Mouse (Mus musculus): ENCODE measurements around the gene Pdzd2.

Pdzd2 gene

DNA sequence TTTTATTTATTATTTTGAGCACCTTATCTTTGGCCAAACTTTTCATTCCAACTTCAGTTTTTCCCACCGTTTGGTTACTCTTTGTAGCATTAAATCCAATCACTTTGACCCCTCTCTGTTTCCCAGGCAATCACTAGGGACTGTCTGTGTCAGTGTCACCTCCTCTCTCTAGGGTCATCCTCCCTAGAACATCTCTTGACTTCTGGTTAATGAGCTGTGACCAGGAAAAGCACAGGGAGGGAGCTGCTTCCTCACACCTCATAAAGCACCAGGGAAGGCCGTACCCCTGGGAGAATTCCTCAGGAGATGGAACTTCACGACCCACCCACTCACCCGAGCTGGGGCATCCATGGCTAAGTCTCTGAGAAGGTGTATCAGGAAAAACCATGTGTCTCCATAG, 168.6 kb downstream of the Pdzd2 start:
- no peak for DNase-seq

- DNase-seq = no peak
These were observed 172.9 kb downstream of the Pdzd2 start for GRCm38 (mm10) chr15:12566637-12567440.

GRCm38 (mm10) chr15:12565281-12565680, 174.4 kb downstream of the Pdzd2 start:
- DNase-seq = no peak

GRCm38 (mm10) chr15:12560505-12560904, 179.2 kb downstream of the Pdzd2 start:
- DNase-seq = no peak

- no peak for DNase-seq
These were observed 181.9 kb downstream of the Pdzd2 start for GRCm38 (mm10) chr15:12557663-12558436.

GRCm38 (mm10) chr15:12553211-12553610, 186.5 kb downstream of the Pdzd2 start:
- no peak for DNase-seq

- DNase-seq = no peak
These were observed 188.8 kb downstream of the Pdzd2 start for GRCm38 (mm10) chr15:12550919-12551318.

GRCm38 (mm10) chr15:12550376-12550775, 189.3 kb downstream of the Pdzd2 start:
- DNase-seq = peak in 1 of 2 experiments; percentile 19

- peak; percentile 77 to 88 for DNase-seq
These were observed 189.8 kb downstream of the Pdzd2 start for GRCm38 (mm10) chr15:12549919-12550305.

- peak; percentile 58 to 62 for DNase-seq
These were observed 190.3 kb downstream of the Pdzd2 start for GRCm38 (mm10) chr15:12549271-12549918.

GRCm38 (mm10) chr15:12548696-12549095, 191.0 kb downstream of the Pdzd2 start:
- no peak for DNase-seq

GRCm38 (mm10) chr15:12547640-12548405, 191.9 kb downstream of the Pdzd2 start:
- DNase-seq = no peak

GRCm38 (mm10) chr15:12546781-12547180, 192.9 kb downstream of the Pdzd2 start:
- DNase-seq = no peak

DNA sequence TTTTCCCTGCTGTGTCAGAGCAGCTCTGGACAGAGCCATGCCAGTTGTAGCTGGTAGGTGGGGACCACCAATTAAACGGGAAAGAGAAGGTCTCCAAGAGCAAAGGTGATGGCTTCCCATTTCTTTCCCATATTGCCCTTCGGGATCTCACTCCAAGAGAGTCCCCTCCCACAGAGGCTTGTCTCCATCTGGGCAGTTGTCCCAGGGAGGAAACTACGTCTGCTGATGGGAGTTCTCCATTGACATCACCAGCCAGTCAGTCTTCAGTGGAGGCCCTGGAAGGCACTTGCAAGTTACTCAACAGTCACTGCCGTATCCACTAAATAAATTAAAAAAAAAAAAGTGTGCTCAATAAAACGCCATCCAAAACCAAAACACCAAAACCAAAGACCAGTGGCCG, 194.1 kb downstream of the Pdzd2 start:
- peak; percentile 38 to 40 for DNase-seq

GRCm38 (mm10) chr15:12545220-12545619, 194.5 kb downstream of the Pdzd2 start:
- no peak for DNase-seq

DNA sequence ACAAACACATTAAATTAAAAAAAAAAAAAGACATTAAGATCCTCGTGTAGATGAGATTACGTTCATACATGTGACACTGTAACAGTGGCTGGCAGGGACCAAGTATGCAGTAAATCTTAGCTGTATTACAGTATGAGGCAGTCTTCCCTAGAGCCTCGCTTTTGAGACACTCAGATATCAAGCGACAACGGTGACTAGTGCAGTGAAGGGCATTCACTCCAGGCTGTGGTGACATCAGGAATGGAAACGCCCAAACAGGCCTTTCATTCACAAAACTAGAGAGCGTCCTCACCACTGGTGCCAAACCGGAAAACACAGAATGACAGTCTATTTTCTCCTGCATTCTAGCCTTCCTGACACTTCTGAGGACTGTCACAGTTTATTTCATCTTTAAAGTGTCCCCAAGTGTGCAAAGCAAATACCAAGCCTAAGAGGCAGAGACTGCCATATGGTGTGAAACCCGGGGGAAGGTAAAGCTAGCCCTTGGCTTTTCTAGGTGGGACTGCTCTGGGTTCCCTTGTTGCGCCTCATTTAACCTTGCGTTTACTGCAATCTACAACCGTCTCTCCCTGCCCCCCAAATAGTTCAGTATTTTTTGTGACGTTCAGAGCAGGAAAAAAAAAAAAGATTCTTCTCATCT, 195.9 kb downstream of the Pdzd2 start:
- DNase-seq = no peak

- no peak for DNase-seq
These were observed 197.4 kb downstream of the Pdzd2 start for GRCm38 (mm10) chr15:12542316-12542715.

DNA sequence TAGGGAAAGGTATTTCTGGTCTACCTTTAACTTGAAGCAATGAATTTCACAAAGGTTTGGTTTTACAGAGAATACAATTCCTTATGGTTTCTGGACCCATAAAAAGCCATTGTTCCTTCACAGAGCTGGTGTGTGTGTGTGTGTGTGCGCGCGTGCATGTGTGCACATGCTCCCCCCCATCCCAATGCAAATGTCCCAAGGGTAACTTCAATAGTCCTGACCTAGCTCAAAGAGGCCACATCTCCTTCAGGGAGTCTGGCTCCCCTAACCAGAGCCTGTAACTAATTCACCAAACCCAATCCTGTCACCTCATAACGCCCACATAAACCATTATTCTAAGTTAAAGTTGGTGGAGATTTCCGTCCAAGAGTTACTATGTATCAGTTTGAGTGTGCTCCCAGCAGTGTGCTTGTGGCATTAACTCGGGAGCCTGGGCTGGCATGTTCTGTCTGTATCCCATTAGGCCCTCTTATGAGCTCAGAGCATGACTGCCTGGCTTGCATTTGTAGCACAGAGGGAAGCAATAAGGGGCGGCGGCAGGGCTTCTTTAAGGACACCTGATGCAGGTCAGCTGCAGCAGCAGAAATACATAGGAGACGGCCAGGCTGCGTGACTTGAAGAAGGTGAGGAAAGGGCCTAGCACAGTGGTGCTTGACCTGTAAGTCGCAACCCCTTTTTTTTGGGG, 200.0 kb downstream of the Pdzd2 start:
- no peak for DNase-seq

- DNase-seq = no peak
These were observed 206.5 kb downstream of the Pdzd2 start for GRCm38 (mm10) chr15:12533254-12533653.

DNA sequence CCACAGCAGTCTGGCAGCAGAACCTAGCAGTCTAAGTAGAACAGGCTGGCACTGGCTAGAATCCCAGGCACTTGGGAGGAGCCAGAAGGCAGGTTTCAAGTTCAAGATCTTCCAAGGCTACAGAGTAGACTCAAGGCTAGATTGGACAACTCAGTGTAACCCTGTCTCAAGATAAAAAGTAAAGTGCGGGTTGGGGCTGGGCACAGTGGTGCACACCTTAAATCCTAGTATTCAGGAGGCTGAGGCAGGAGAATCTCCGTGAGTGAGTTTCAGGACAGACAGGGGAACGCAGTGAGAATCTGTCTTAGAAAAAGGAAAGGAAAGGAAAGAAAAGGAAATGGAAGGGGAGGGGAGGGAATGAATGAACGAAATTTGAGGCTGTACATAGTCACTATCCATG, 207.2 kb downstream of the Pdzd2 start:
- no peak for DNase-seq

- DNase-seq = no peak
These were observed 216.9 kb downstream of the Pdzd2 start for GRCm38 (mm10) chr15:12522810-12523209.

- no peak for DNase-seq
These were observed 219.4 kb downstream of the Pdzd2 start for GRCm38 (mm10) chr15:12520292-12520691.

All from lung, postnatal 4 days (tissue).